Mouse (Mus musculus) kidney, postnatal 0 days (tissue): ENCODE data around the gene Dirc2. TPM values are rescaled to one million over a fixed set of nuclear protein-coding genes. Genes with fewer than 3 reads are reported as not detected.

Experiments
- ATAC-seq: fragments of 200-750 bp; cut with Nextera tagmentation; replicated peaks from 2 replicates; pipeline ENCODE4 v1.8.0; 2017; ENCODE audit warnings: low read depth, moderate number of reproducible peaks, moderate TSS enrichment, moderate library complexity; ENCODE audit not compliant: low FRiP score
- DNase-seq: peaks from one replicate; pipeline ENCODE4 v3.0.0-alpha.2; 2016; ENCODE audit warnings: low spot score
- H3K27ac ChIP-seq: fragments of 300-500 bp; sonication (generic); 2 replicates; pipeline ENCODE4 v1.5.1; 2014; ENCODE audit warnings: mild to moderate bottlenecking
- H3K27me3 ChIP-seq: fragments of 300-500 bp; sonication (generic); 2 replicates; pipeline ENCODE4 v1.6.1; 2014; ENCODE audit warnings: low read length, mixed read lengths; ENCODE audit not compliant: insufficient read depth
- H3K36me3 ChIP-seq: fragments of 300-500 bp; sonication (generic); 2 replicates; pipeline ENCODE4 v1.6.1; 2014; ENCODE audit warnings: low read length, mixed read lengths; ENCODE audit not compliant: insufficient read depth
- H3K4me1 ChIP-seq: fragments of 300-500 bp; sonication (generic); replicated peaks from 2 replicates; pipeline ENCODE4 v1.6.1; 2014; ENCODE audit warnings: antibody characterized with exemption, low read length, mixed read lengths; ENCODE audit not compliant: insufficient read depth
- H3K4me2 ChIP-seq: fragments of 300-500 bp; sonication (generic); 2 replicates; pipeline ENCODE4 v1.6.1; 2014; ENCODE audit warnings: mild to moderate bottlenecking, low read length, moderate library complexity, mixed read lengths
- H3K4me3 ChIP-seq: fragments of 300-500 bp; sonication (generic); replicated peaks from 2 replicates; pipeline ENCODE4 v1.5.1; 2014; ENCODE audit warnings: low read depth, low read length
- H3K9ac ChIP-seq: fragments of 300-500 bp; sonication (generic); 2 replicates; pipeline ENCODE4 v1.6.1; 2014; ENCODE audit warnings: low read depth, low read length
- H3K9me3 ChIP-seq: fragments of 300-500 bp; sonication (generic); replicated peaks from 2 replicates; pipeline ENCODE4 v1.6.1; 2016; ENCODE audit warnings: low read length, inconsistent platforms, mixed read lengths
- CTCF ChIP-seq: IDR thresholded peaks from 2 replicates; pipeline ENCODE4 v1.5.1; 2016; ENCODE audit warnings: antibody characterized with exemption, low read depth, mild to moderate bottlenecking, moderate library complexity
- WGBS: fragments of 180-500 bp; shearing (Covaris S2); extraction: QIAGEN DNeasy Blood & Tissue Kit; methylation state at CpG from one replicate; pipeline ENCODE4 v1.1.7; 2014; 5-methylcytosine and 5-hydroxymethylcytosine counted together
- polyA plus RNA-seq: library from polyadenylated mRNA; unstranded; fragments of >200 nt; fragmentation: Nextera tagmentation; extraction: Ambion mirVana; gene quantifications from 2 replicates; pipeline ENCODE4 v1.2.1, GENCODE M21; 2015

Dirc2 gene
- polyA plus RNA-seq, 1 experiment from 2014 or later = 17.7 TPM

DNA sequence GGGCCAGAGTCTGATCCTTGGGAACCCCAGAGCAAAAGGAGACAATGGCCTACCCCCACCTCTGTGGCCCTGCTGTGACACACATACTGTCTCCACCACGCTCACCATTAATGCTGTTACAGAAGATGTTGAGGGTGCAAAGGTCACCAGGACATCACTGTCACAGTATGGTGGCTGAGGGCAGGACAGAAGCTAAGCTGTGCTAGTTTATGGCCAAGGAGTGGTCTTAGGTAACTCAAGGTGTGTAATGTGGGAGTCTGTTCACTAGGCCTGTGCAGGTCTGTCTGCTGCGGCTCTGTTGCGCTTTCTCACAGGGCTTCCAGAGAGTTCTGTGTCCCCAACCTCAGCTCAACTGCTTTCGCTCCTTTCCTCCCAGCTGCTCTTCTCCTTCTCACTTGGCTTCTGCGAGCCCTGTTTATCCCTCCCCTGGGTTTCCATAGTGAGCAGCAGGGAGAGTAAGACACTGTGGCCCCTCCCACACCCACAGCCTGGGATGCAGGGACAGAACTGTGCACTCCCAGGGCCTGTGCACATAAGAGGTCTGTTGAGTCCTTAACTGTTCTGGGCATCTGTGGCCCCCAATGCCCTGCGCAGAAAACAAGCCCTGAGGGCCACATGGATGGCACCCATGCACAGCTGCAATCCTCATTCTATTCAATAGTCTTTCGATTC is 30.9 kb downstream of the Dirc2 start:
- Histone ChIP-seq H3K9me3 (no peaks in the 10 kb centered on the region), H3K36me3 (no peaks in the 10 kb centered on the region), H3K9ac (no peak overlapping the region), H3K4me2 (no peak overlapping the region), H3K27ac (no peak overlapping the region), H3K4me1 (no peaks in the 10 kb centered on the region), H3K4me3 (no peak overlapping the region), H3K27me3 (no peaks in the 10 kb centered on the region)
- 82% methylated on average over 7 of the region's 7 CpGs for WGBS
- DNase-seq (no peak), ATAC-seq (no peak)
- TF ChIP-seq CTCF = no peak

DNA sequence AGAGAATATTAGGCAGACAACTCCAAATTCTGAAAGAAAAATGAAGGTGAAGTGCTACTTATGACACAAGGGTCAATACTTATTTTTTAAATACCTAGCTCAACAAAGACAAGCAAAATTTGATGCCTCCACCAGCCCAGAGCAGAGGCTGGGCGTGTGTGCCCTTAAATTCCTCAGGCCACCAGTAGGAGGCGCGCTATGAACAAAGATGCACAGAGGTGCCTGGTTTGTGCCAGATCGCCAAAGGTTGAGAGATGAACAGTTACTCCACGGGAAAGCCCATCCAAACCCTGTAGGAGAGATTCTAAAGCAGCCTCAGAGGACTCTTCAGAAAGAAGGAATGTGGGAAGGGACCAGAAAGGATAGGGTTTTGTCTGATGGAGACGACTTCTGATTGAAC is 35.1 kb downstream of the Dirc2 start:
- DNase-seq = peak; percentile 68
- no peaks in the 10 kb centered on the region for H3K9me3 ChIP-seq
- no peak overlapping the region for H3K4me3 ChIP-seq
- ATAC-seq = peak; percentile 43; the same call in 1 of the 2 replicates
- no peaks in the 10 kb centered on the region for H3K27me3 ChIP-seq
- TF ChIP-seq CTCF = peak; percentile 82
- no peak overlapping the region for H3K27ac ChIP-seq
- WGBS = 18% methylated on average over 6 of the region's 6 CpGs
- no peaks in the 10 kb centered on the region for H3K4me1 ChIP-seq
- peaks cover 5% of the 10 kb centered on the region; the same call in 1 of the 2 replicates for H3K36me3 ChIP-seq
- H3K9ac ChIP-seq = no peak overlapping the region
- no peak overlapping the region for H3K4me2 ChIP-seq

DNA sequence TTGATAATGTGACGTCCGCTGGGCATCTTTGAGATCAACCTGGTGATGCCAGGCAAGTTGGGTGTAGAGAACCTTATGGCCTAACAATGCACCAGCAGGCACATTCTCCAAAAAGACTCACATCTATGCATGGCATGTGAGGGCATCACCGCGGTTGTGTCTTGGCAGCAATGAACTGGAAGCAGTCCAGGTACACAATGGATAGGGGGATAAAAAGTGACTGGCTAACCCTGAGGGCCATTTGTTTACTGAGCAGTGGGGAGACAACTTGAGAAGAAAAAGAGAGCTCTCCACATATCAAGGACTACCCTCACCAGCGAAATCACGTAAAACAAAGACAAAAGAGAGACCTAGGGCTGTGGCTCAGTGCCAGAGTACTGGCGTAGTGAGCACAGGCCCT is 37.1 kb downstream of the Dirc2 start:
- Histone ChIP-seq H3K4me3 (no peak overlapping the region), H3K27ac (no peak overlapping the region), H3K9me3 (no peaks in the 10 kb centered on the region), H3K9ac (no peak overlapping the region), H3K27me3 (no peaks in the 10 kb centered on the region), H3K4me1 (no peaks in the 10 kb centered on the region), H3K36me3 (peaks cover 5% of the 10 kb centered on the region; the same call in 1 of the 2 replicates), H3K4me2 (no peak overlapping the region)
- TF ChIP-seq CTCF = no peak
- DNase-seq = no peak
- ATAC-seq = no peak
- WGBS = 91% methylated on average over 7 of the region's 7 CpGs

DNA sequence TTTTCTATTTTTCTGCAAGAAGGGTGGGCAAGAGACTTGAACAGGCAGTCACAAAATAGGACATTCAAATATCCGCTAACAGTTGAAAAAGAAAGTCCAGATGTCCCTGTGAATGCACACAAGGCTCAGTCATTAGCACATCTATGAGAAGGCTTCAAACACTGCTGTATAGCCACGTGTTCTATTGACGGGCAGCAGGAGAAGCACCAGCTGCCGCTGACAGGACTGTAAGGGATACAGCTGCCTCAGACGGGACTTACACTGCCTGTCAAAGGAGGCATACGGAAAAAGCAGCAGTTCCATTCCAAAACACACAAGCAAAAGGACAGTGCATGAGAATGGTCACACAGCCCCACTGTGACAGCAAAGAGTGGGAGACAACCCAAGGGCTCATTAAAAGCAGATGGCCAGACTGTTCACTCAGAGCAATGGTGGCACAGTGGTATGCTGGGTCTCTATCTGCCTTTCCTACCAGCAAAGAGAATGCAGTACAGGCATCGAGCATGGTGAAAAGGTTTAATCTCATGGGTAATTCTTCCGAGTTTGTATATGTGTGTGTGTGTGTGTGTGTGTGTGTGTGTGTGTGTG is 39.9 kb downstream of the Dirc2 start:
- no peak for ATAC-seq

DNA sequence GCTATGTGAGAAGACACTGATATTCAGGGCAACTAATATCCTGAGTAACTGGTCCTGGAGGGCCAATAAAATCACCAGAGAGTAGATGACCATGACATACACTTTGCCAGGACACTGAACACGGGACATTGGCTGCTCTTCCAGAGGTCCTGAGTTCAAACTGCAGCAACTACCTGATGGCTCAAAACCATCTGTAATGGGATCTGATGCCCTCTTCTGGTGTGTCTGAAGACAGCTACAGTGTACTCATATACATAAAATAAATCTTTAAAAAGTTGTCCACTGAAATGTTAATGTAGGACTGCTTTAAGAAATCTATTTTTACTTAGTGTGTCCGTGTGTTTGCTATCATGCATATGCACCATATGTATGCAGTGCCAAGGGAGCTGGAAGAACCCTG is 42.6 kb downstream of the Dirc2 start:
- Histone ChIP-seq H3K9me3 (no peaks in the 10 kb centered on the region), H3K4me1 (no peaks in the 10 kb centered on the region), H3K4me3 (no peak overlapping the region), H3K27ac (no peak overlapping the region), H3K9ac (no peak overlapping the region), H3K36me3 (no peaks in the 10 kb centered on the region), H3K4me2 (no peak overlapping the region), H3K27me3 (no peaks in the 10 kb centered on the region)
- no peak for DNase-seq
- no peak for TF ChIP-seq CTCF
- no peak for ATAC-seq
- 77% methylated on average over 2 of the region's 2 CpGs for WGBS

More for the DNA sequence above, 39.9 kb downstream of the Dirc2 start:
- H3K36me3 ChIP-seq = peaks cover 5% of the 10 kb centered on the region; the same call in 1 of the 2 replicates
- TF ChIP-seq CTCF = no peak
- no peaks in the 10 kb centered on the region for H3K9me3 ChIP-seq
- no peak overlapping the region for H3K4me2 ChIP-seq
- H3K4me1 ChIP-seq = no peaks in the 10 kb centered on the region
- DNase-seq = peak; percentile 52
- H3K9ac ChIP-seq = no peak overlapping the region
- no peak overlapping the region for H3K27ac ChIP-seq
- no peak overlapping the region for H3K4me3 ChIP-seq
- 45% methylated on average over 8 of the region's 8 CpGs for WGBS
- no peaks in the 10 kb centered on the region for H3K27me3 ChIP-seq

DNA sequence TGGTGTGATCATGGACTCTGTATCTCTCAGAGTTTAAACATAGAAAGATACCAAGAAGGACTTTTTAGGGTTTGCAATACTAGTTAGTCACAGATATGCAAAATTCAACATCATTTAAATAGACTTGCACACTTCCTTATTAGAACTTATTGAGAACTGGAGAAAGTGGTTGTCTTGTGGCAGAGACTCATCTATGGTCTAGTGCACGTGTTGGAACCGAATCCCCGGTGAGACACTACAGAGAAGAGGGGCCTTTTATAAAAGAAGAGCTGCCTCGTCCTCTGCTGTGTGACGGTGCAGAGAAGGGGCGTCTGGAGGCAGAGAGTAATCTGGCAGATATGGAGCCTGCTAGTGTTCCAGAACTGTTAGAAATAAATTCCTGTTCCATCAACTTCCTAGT is 44.6 kb downstream of the Dirc2 start:
- 80% methylated on average over 6 of the region's 6 CpGs for WGBS
- ATAC-seq = no peak

More for the DNA sequence above, 44.6 kb downstream of the Dirc2 start:
- Histone ChIP-seq H3K9ac (no peak overlapping the region), H3K4me3 (no peak overlapping the region), H3K27ac (no peak overlapping the region), H3K4me2 (no peak overlapping the region), H3K36me3 (no peaks in the 10 kb centered on the region), H3K9me3 (no peaks in the 10 kb centered on the region), H3K4me1 (no peaks in the 10 kb centered on the region), H3K27me3 (no peaks in the 10 kb centered on the region)
- no peak for TF ChIP-seq CTCF
- no peak for DNase-seq
